10 mouse cellular contexts compared by ENCODE assay signal in the genomic region with DNA sequence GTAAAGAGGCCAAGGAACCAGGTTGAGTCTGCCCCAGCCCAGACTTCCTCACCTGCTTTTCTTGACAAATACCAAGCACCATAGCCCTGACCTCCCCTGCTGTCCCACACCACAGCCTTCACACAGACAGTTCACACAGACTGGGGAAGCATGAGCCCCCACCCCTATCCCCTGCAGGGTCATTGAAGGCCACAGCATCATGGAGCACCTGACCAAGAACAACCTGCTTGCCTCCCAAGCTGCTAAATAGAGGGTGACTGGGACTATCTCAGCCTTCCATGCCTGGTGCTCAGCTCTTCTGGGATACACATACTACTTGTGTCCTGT.
DNase-seq lines count a peak whose midpoint lies in the region; ATAC-seq lines count a peak whose summit lies in the region.
"Had no signal": no experiment of that assay in that cellular context is flagged by ENCODE, and none has a peak within 500 bp of the region (broad histone marks: within the 10 kb centered on the region; RNA-seq: fewer than 3 reads in every experiment).

No protein-coding gene starts in this region.

- no peak overlapping the region for H3K4me2 ChIP-seq in embryonic facial prominence, embryonic 12.5 days (replicated peaks)
- no peak overlapping the region for H3K4me2 ChIP-seq in kidney, embryonic 14.5 days (replicated peaks; ENCODE audit: low read depth, low read length)
- peak overlapping the region; percentile 4; the same call in 1 of the 2 replicates for H3K4me2 ChIP-seq in hindbrain, embryonic 15.5 days
- no peak overlapping the region for H3K4me2 ChIP-seq in midbrain, embryonic 16.5 days (ENCODE audit: low read length)

- no peak for ATAC-seq in embryonic facial prominence, embryonic 12.5 days (ENCODE audit: insufficient number of reproducible peaks, insufficient read depth, low FRiP score, low TSS enrichment)
- ATAC-seq in kidney, embryonic 14.5 days (ENCODE audit: low FRiP score, low TSS enrichment), result peak; percentile 33; the same call in 1 of the 2 replicates
- peak; percentile 31; the same call in 1 of the 2 replicates for ATAC-seq in hindbrain, embryonic 15.5 days (ENCODE audit: low FRiP score, low read depth)
- no peak; the same call in 1 of the 2 replicates for ATAC-seq in midbrain, embryonic 16.5 days

- H3K27ac ChIP-seq in embryonic facial prominence, embryonic 12.5 days, result peak overlapping the region; percentile 47; the same call in 1 of the 2 replicates
- no peak overlapping the region for H3K27ac ChIP-seq in embryonic facial prominence, embryonic 10.5 days (replicated peaks)
- no peak overlapping the region for H3K27ac ChIP-seq in kidney, embryonic 14.5 days (ENCODE audit: low read depth, low read length)
- H3K27ac ChIP-seq in hindbrain, embryonic 15.5 days (replicated peaks), result peak overlapping the region; percentile 65
- H3K27ac ChIP-seq in midbrain, embryonic 16.5 days (ENCODE audit: low read length), result peak overlapping the region; percentile 63

- no peaks in the 10 kb centered on the region for H3K9me3 ChIP-seq in embryonic facial prominence, embryonic 12.5 days
- no peaks in the 10 kb centered on the region for H3K9me3 ChIP-seq in embryonic facial prominence, embryonic 10.5 days
- H3K9me3 ChIP-seq in kidney, embryonic 14.5 days (ENCODE audit: control insufficient read depth, low read length), result no peaks in the 10 kb centered on the region
- H3K9me3 ChIP-seq in hindbrain, embryonic 15.5 days, result no peaks in the 10 kb centered on the region
- H3K9me3 ChIP-seq in midbrain, embryonic 16.5 days (replicated peaks; ENCODE audit: control insufficient read depth, low read length, poor library complexity, severe bottlenecking), result no peaks in the 10 kb centered on the region

- H3K4me3 ChIP-seq in embryonic facial prominence, embryonic 12.5 days, result no peak overlapping the region
- no peak overlapping the region for H3K4me3 ChIP-seq in embryonic facial prominence, embryonic 10.5 days
- no peak overlapping the region for H3K4me3 ChIP-seq in kidney, embryonic 14.5 days (ENCODE audit: low read length)
- H3K4me3 ChIP-seq in hindbrain, embryonic 15.5 days, result no peak overlapping the region
- no peak overlapping the region for H3K4me3 ChIP-seq in midbrain, embryonic 16.5 days (ENCODE audit: low read depth, low read length)

- no peak for DNase-seq in embryonic facial prominence, embryonic 10.5 days (ENCODE audit: low spot score)
- DNase-seq in kidney, adult 11 months, result no peak
- no peak for DNase-seq in adrenal gland, postnatal 36 days
- DNase-seq in layer of hippocampus, adult 18-20 months (ENCODE audit: low spot score in 2 of 2), result no peak
- DNase-seq: spleen, adult 18-20 months; thymus, postnatal 25 days had no signal

- H3K4me1 ChIP-seq in embryonic facial prominence, embryonic 12.5 days, result peaks cover 10% of the 10 kb centered on the region; the same call in 1 of the 2 replicates
- H3K4me1 ChIP-seq in embryonic facial prominence, embryonic 10.5 days, result peaks cover 6% of the 10 kb centered on the region; the same call in 1 of the 2 replicates
- no peaks in the 10 kb centered on the region for H3K4me1 ChIP-seq in kidney, embryonic 14.5 days (ENCODE audit: control insufficient read depth, insufficient read depth, low read length)
- peaks cover 26% of the 10 kb centered on the region for H3K4me1 ChIP-seq in hindbrain, embryonic 15.5 days (replicated peaks)
- peaks cover 6% of the 10 kb centered on the region; the same call in 1 of the 2 replicates for H3K4me1 ChIP-seq in midbrain, embryonic 16.5 days (ENCODE audit: control insufficient read depth, insufficient read depth, low read length)

- no peaks in the 10 kb centered on the region for H3K27me3 ChIP-seq in embryonic facial prominence, embryonic 12.5 days
- no peaks in the 10 kb centered on the region for H3K27me3 ChIP-seq in embryonic facial prominence, embryonic 10.5 days (replicated peaks; ENCODE audit: low read depth, poor library complexity, severe bottlenecking)
- no peaks in the 10 kb centered on the region for H3K27me3 ChIP-seq in kidney, embryonic 14.5 days (ENCODE audit: control insufficient read depth, insufficient read depth, low read length)
- no peaks in the 10 kb centered on the region for H3K27me3 ChIP-seq in hindbrain, embryonic 15.5 days
- no peaks in the 10 kb centered on the region for H3K27me3 ChIP-seq in midbrain, embryonic 16.5 days (ENCODE audit: control insufficient read depth, insufficient read depth, low read depth, low read length)

- H3K36me3 ChIP-seq in embryonic facial prominence, embryonic 12.5 days, result 0 out of 2 replicates have a peak, but pooled peaks cover 4% of the 10 kb centered on the region
- H3K36me3 ChIP-seq in embryonic facial prominence, embryonic 10.5 days (replicated peaks), result no peaks in the 10 kb centered on the region; the same call in 1 of the 2 replicates
- no peaks in the 10 kb centered on the region for H3K36me3 ChIP-seq in kidney, embryonic 14.5 days (ENCODE audit: control insufficient read depth, insufficient read depth, low read length)
- no peaks in the 10 kb centered on the region for H3K36me3 ChIP-seq in hindbrain, embryonic 15.5 days
- no peaks in the 10 kb centered on the region for H3K36me3 ChIP-seq in midbrain, embryonic 16.5 days (ENCODE audit: control insufficient read depth, insufficient read depth, low read length)

- no peak overlapping the region for H3K9ac ChIP-seq in embryonic facial prominence, embryonic 12.5 days
- no peak overlapping the region for H3K9ac ChIP-seq in kidney, embryonic 14.5 days (ENCODE audit: low read depth, low read length)
- no peak overlapping the region for H3K9ac ChIP-seq in hindbrain, embryonic 15.5 days
- H3K9ac ChIP-seq in midbrain, embryonic 16.5 days (ENCODE audit: low read depth, low read length), result 0 out of 2 replicates have a peak overlapping the region, but pooled peaks have one; percentile 1

Comparison
In these comparisons a context has a peak if more than half of its experiments do, and no peak if none do; other contexts are left out.
1. H3K27ac ChIP-seq: peak in embryonic facial prominence, embryonic 12.5 days (single experiment), hindbrain, embryonic 15.5 days (single experiment) and midbrain, embryonic 16.5 days (single experiment); none in embryonic facial prominence, embryonic 10.5 days (single experiment) and kidney, embryonic 14.5 days (single experiment).
2. ATAC-seq: peak in kidney, embryonic 14.5 days (single experiment) and hindbrain, embryonic 15.5 days (single experiment); none in embryonic facial prominence, embryonic 12.5 days (single experiment) and midbrain, embryonic 16.5 days (single experiment).